Mouse (Mus musculus): ENCODE measurements around the gene Smarcc1.

Smarcc1 gene

GRCm38 (mm10) chr9:110284075-110284697 is 166.7 kb downstream of the Smarcc1 start:
- DNase-seq (ENCODE audit: low spot score): no peak

GRCm38 (mm10) chr9:110287321-110287924 is 169.9 kb downstream of the Smarcc1 start:
- DNase-seq (ENCODE audit: low spot score): no peak

Measured in layer of hippocampus, adult 9-10 months (tissue).